Mouse (Mus musculus): Measurements from ENCODE around the gene Qrich2. TPM values are rescaled to one million over a fixed set of nuclear protein-coding genes. Genes with fewer than 3 reads are reported as not detected.
"Not testable (repeated sequence)": the region's sequence is repeated elsewhere in the genome, so short reads cannot be mapped to it uniquely, and the experiment has no call there.

Qrich2 gene
- total RNA-seq, 2 experiments from 2014 or later: 0.05 TPM; not detected in 1

- DNase-seq: no peak
Measured at GRCm38 (mm10) chr11:116489771-116490231, 23.8 kb upstream of the Qrich2 start.

DNA sequence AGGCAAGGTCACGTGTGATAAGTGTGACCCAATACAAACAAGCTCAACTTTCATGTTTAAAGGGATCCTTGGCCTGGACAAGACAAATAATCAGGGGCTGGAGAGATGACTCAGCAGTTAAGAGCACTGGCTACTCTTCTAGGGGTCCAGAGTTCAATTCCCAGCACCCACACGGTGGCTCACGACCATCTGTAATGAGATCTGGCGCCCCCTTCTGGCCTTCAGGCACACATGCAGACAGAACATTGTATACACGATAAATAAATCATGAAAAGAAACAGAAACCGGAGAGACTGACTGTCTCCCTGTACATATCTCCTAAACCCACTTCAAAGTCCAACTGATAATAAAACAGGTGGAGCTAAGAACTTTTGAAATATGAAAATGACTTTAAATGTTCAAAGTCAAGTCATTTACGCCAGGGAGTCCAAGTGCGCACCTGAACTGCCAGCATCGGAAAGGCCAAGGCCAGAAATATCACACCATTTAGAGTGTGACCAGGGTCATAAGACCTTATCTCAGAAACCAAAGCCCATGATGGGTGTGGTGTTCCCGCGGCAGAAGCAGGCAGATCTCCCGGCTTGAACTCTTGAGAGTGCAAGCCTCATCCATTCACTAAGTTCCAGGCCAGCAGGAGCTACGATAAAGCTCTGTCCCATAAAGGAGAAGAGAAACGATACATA, 22.8 kb upstream of the Qrich2 start:
- DNase-seq: no peak

GRCm38 (mm10) chr11:116488207-116488606, 22.2 kb upstream of the Qrich2 start:
- no peak for DNase-seq

DNA sequence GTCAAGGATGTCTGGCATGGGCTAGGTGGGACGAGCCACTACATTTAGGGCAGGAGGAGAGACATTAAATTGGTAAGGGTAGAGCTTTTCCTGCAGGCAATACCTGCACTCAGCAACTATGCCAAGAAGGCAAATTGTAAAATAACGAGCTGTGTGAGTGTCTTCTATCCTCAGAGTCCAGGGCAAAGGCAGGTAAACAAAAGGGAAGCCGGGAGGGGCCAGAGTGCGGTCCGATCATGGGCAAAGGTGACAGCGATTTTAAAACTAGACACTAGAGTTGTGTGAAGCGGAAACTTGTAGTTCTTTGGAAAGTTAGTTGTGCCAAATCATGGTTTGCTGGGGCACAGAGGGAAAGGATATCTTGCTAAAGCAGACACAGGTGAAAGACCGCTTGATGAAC, 18.2 kb upstream of the Qrich2 start:
- DNase-seq: no peak

GRCm38 (mm10) chr11:116481776-116482175, 15.7 kb upstream of the Qrich2 start:
- DNase-seq: no peak

- no peak for DNase-seq
Measured at GRCm38 (mm10) chr11:116480975-116481374, 14.9 kb upstream of the Qrich2 start.

- DNase-seq: no peak
Measured at GRCm38 (mm10) chr11:116479832-116480231, 13.8 kb upstream of the Qrich2 start.

DNA sequence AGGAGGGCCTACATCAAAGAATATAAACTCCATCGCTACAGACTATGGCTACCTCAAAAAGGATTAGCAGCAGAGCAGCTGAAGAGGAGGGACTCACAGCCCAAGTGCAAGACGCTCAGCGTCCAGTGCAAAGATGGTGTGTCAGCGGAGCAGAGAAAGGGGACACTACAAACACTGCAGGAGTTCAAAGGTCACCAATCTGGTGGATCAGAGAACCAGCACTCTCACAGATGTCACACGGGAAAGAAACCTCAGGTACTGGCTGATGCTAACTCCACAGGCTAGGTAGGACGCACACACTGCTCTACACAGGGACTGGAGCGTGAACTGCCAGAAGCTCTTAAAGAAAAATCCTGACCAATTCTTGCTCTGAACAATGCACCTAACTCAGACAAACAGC, 12.9 kb upstream of the Qrich2 start:
- DNase-seq: no peak

DNA sequence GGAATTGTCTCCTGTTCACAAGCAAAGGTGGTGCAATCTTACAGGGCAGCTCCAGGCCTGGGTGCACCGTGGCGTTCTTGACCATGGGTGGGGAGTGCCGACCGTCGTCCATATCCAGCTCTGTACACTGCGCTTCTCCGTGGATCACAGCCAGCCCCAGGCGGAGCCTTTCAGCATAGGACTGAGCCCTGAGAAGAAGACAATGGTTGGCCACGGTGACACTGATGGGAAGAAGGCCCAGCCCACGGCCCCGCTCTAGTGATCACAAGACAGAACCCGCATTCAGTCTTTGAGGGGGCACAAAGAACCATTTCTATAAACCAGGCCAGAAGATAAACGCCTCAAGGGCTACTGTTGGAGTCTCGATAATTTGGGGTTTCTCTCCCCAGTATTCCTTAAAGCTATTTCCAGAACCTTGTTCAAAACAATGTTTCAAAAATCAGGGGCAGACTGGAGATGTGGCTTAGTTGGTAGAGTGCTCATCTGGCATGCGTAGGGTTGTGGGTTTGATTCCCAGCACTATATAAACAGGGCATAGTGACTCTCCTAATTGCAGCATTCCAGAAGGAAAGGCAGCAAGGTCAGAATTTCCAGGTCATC, 11.2 kb upstream of the Qrich2 start:
- no peak for DNase-seq

- DNase-seq: no peak
Measured at GRCm38 (mm10) chr11:116476696-116477095, 10.7 kb upstream of the Qrich2 start.

DNA sequence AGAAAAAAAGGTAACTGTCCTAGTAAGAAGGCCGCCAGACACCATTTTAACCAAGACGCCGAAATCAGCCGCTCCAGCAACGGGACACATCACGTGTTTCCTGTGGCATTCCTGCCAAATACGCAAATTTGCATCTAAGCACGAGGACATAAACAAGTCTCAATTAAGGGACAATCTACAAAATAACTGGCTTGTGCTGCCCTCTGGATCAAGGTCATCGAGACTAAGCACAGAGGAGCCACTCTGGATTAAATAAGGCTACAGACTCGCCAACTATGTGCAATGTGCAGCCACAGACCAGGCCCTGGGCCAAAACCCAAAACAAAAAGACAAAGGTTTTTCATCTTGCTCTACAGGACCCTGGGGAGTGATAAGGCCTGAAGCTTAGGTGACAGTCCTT, 10.0 kb upstream of the Qrich2 start:
- peak; percentile 48 to 53 for DNase-seq

GRCm38 (mm10) chr11:116472275-116472674, 6.2 kb upstream of the Qrich2 start:
- peak in 1 of 2 experiments; percentile 37 for DNase-seq

GRCm38 (mm10) chr11:116470896-116471295, 4.9 kb upstream of the Qrich2 start:
- no peak for DNase-seq

DNA sequence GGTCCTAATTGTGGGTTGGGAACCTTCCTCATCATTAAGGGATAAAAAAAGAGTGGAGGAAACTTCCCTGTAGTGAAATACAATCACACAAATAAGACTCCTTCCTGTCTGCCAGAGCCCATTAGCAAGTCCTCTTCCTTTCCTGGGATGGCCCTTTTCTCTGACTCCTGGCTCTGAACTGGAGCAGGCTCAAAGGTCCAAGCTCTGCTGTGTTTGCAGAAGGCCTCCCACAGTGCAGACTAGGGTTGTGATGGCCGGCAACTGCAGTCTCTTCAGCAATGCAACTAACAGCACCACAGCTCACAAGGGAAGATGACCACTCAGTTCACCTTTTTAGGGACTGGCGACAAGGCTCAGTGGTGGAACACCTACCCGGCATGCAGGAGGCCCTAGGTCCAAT, 4.2 kb upstream of the Qrich2 start:
- no peak for DNase-seq

GRCm38 (mm10) chr11:116468338-116468737, 2.3 kb upstream of the Qrich2 start:
- DNase-seq: not testable (repeated sequence)

DNA sequence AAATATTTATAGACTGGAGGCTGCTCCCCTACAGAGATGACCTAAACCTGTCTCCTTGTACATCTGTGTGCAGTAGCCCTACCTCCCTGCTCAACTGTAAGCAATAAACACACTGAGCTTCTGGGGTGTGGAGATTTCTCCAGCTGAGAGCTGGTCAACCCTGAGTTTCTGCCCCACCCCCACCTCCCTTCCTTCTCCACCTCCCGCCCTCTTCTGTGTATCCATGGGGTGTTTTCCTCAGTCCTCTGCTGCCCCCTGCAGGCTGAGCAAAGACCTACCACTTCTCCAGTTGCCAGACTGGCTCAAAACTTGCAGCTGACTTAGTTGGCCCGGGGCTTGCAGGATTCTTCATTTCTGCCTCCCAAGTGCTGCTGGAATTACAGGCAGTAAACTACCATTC, 2.2 kb downstream of the Qrich2 start:
- peak; percentile 82 to 93 for DNase-seq

GRCm38 (mm10) chr11:116463338-116463737, 2.7 kb downstream of the Qrich2 start:
- DNase-seq: no peak

DNA sequence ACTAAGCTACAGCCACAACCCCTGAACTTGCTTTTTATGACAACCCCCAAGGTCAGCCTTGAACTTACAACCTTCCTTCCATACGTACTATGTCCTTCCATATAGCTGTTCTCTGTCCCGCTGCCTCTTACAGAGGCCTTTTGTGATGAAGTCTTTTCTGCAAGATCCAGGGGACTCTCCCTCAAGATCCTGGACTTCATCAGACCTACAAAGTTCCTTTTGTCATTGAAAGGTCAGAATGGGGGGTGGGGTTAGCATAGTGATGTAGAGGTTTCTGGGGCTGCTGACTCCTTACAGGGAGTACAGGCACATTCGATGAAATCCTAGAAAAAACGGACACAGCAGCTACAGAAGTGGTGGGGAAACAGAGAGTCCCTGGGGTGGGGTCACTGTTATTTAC, 6.3 kb downstream of the Qrich2 start:
- no peak for DNase-seq

- no peak for DNase-seq
Measured at GRCm38 (mm10) chr11:116456234-116456633, 9.8 kb downstream of the Qrich2 start.

GRCm38 (mm10) chr11:116453889-116454288, 12.2 kb downstream of the Qrich2 start:
- no peak for DNase-seq

DNA sequence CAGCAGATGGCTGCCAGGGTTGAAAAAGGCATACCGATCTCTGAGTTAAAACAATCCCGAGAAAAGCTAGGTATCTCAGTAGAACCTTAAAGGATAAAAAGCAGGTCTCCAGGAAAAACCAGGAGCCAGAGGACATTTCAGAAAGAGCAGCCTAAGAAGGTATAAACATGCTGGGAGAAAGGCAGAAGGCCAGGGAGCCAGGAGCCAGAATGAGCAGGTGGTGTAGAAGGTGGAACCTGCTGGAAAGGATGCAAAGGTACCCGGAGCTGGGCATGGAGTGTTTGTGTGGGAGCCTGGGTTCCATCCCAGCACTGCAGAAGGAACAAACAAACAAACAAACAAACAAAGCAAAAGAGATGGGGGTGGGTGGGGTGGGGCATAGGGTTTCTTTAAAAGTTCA, 16.7 kb downstream of the Qrich2 start:
- DNase-seq: no peak

DNA sequence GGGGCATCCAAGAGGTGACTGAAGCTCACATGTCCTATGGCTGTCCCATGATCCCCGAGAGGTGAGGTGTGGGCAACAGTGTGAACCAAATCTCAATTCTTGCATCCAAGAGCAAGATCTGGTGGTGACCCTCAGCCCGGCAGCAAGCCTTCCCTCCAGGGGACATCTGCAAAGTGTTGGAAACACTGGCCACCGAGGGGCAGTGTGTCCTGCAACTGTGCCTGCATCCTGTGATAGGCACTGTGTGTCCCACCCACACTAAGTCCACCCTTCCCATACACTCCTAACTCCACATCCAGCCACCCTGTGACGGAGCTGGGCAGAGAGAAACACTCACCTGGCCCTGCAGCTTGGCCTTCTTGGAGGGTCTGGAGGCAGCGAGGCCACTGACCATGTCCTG, 18.2 kb downstream of the Qrich2 start:
- DNase-seq: no peak

DNA sequence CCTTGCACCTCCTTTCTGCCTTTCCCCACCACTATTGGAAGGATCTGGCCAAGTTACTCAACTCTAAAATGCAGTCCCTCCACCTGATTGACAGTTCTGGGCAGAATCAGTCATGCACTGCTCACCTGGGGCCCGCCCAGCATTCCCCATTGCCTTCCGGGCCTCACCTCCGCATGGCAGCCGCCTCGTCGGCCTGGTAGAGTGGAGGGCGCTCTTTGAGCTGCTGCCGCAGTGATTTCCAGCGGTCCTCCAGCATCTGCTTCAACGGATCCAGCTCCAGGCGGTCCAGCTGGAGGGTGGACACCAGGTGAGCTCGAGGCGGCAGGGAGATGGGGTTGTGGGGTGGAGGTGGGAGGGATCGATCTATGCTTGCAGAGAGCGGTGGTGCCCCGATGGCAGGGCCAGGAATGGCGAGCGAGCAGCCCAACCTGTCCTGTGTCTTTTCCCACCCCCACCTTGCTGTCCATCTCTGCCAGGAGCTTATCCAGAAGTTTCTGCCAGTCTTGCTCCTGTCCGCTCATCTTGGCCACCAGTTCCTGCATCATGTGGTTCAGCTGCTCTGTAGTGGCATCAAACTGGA, 19.6 kb downstream of the Qrich2 start:
- DNase-seq: no peak

All from heart, adult 18-20 months (tissue).